Mouse (Mus musculus): Measurements from ENCODE around the gene Snx12.
A peak's percentile ranks its signal among the peaks of the same experiment; 100 is the strongest.
"Not testable (repeated sequence)": the region's sequence is repeated elsewhere in the genome, so short reads cannot be mapped to it uniquely, and the experiment has no call there.

The Snx12 gene

GRCm38 (mm10) chrX:101131992-101132791, 90.2 kb downstream of the Snx12 start:
- DNase-seq, result peak; percentile 54

GRCm38 (mm10) chrX:101131001-101131400, 91.4 kb downstream of the Snx12 start:
- peak; percentile 73 for DNase-seq

GRCm38 (mm10) chrX:101128559-101128958, 93.8 kb downstream of the Snx12 start:
- no peak for DNase-seq

- DNase-seq, result peak; percentile 40
These were observed 95.4 kb downstream of the Snx12 start for GRCm38 (mm10) chrX:101126977-101127376.

- DNase-seq, result peak; percentile 39
These were observed 95.8 kb downstream of the Snx12 start for GRCm38 (mm10) chrX:101126474-101126955.

GRCm38 (mm10) chrX:101120546-101120945, 101.8 kb downstream of the Snx12 start:
- DNase-seq, result no peak

- no peak for DNase-seq
These were observed 136.4 kb downstream of the Snx12 start, which contains the start of gene Slc7a3 for GRCm38 (mm10) chrX:101085920-101086319. Slc7a3 (minus strand) TSS chrX:101086020.

- not testable (repeated sequence) for DNase-seq
These were observed 137.2 kb downstream of the Snx12 start for GRCm38 (mm10) chrX:101085211-101085610.

- DNase-seq, result no peak
These were observed 138.2 kb downstream of the Snx12 start for GRCm38 (mm10) chrX:101084192-101084591.

GRCm38 (mm10) chrX:101065245-101065644, 157.1 kb downstream of the Snx12 start:
- DNase-seq, result no peak

GRCm38 (mm10) chrX:101063503-101063902, 158.9 kb downstream of the Snx12 start:
- DNase-seq, result no peak

- DNase-seq, result no peak
These were observed 162.8 kb downstream of the Snx12 start, which contains the start of gene Tex11 for GRCm38 (mm10) chrX:101059541-101059940. Tex11 (minus strand) TSS chrX:101059667.

Measured in lung, postnatal 10 days (tissue).